Mouse (Mus musculus): Measurements from ENCODE around the gene Grin2a. TPM values are rescaled to one million over a fixed set of nuclear protein-coding genes. Genes with fewer than 3 reads are reported as not detected.
A peak's percentile ranks its signal among the peaks of the same experiment; 100 is the strongest.

Gene Grin2a
- 10 to 100 TPM; 51.3 to 52.3 TPM for total RNA-seq (2021)

- intact Hi-C loops (cut with DNase I) = loop anchor here (5.0 to 10.0 kb wide), 2 partner anchors 310 to 1113 kb away; no protein-coding TSS in a partner anchor
Observed at GRCm38 (mm10) chr16:9994951-9995813, at the start of gene Grin2a. Gene Grin2a, minus strand, starts transcription at chr16:9995560.

GRCm38 (mm10) chr16:10035582-10036215 is 40.3 kb upstream of the Grin2a start:
- intact Hi-C loops (cut with DNase I) = no loop called here
- DNase-seq = no peak

More at GRCm38 (mm10) chr16:9994951-9995813, at the start of gene Grin2a:
- peak; percentile 33 for DNase-seq

- intact Hi-C loops (cut with DNase I) = no loop called here
- no peak for DNase-seq
Observed at GRCm38 (mm10) chr16:10033416-10033979, 38.1 kb upstream of the Grin2a start.

GRCm38 (mm10) chr16:10031891-10032290 is 36.5 kb upstream of the Grin2a start:
- intact Hi-C loops (cut with DNase I) = no loop called here
- no peak for DNase-seq

- no peak for DNase-seq
- intact Hi-C loops (cut with DNase I) = no loop called here
Observed at GRCm38 (mm10) chr16:10026741-10027140, 31.4 kb upstream of the Grin2a start.

GRCm38 (mm10) chr16:10009743-10010142 is 14.4 kb upstream of the Grin2a start:
- intact Hi-C loops (cut with DNase I) = no loop called here
- no peak for DNase-seq

- peak; percentile 92 for DNase-seq
- intact Hi-C loops (cut with DNase I) = no loop called here
Observed at GRCm38 (mm10) chr16:10005606-10006005, 10.2 kb upstream of the Grin2a start.

- DNase-seq = no peak
- intact Hi-C loops (cut with DNase I) = no loop called here
Observed at GRCm38 (mm10) chr16:10004096-10004495, 8.7 kb upstream of the Grin2a start.

GRCm38 (mm10) chr16:10003001-10003400 is 7.6 kb upstream of the Grin2a start:
- DNase-seq = no peak
- intact Hi-C loops (cut with DNase I) = no loop called here

- intact Hi-C loops (cut with DNase I) = no loop called here
- no peak for DNase-seq
Observed at GRCm38 (mm10) chr16:10001601-10002000, 6.2 kb upstream of the Grin2a start.

- no peak for DNase-seq
Observed at GRCm38 (mm10) chr16:9999926-10000325, 4.6 kb upstream of the Grin2a start.

GRCm38 (mm10) chr16:9997931-9998330 is 2.6 kb upstream of the Grin2a start:
- DNase-seq = no peak
- intact Hi-C loops (cut with DNase I) = loop anchor here (10.0 kb wide), 1 partner anchor 313 kb away; no protein-coding TSS in a partner anchor

More at GRCm38 (mm10) chr16:9999926-10000325, 4.6 kb upstream of the Grin2a start:
- intact Hi-C loops (cut with DNase I) = loop anchor here (10.0 kb wide), 1 partner anchor 315 kb away; no protein-coding TSS in a partner anchor

GRCm38 (mm10) chr16:9995814-9996210 is 452 bp upstream of the Grin2a start:
- intact Hi-C loops (cut with DNase I) = loop anchor here (10.0 kb wide), 1 partner anchor 311 kb away; no protein-coding TSS in a partner anchor
- DNase-seq = no peak

GRCm38 (mm10) chr16:9994041-9994950 is 1.1 kb downstream of the Grin2a start:
- peak; percentile 20 for DNase-seq
- intact Hi-C loops (cut with DNase I) = loop anchor here (5.0 to 10.0 kb wide), 2 partner anchors 309 to 1112 kb away; no protein-coding TSS in a partner anchor

GRCm38 (mm10) chr16:9993255-9994040 is 1.9 kb downstream of the Grin2a start:
- intact Hi-C loops (cut with DNase I) = loop anchor here (2.0 to 10.0 kb wide), 3 partner anchors 309 to 1111 kb away; no protein-coding TSS in a partner anchor
- DNase-seq = peak; percentile 84

- intact Hi-C loops (cut with DNase I) = loop anchor here (2.0 to 10.0 kb wide), 3 partner anchors 308 to 1110 kb away; no protein-coding TSS in a partner anchor
- peak; percentile 23 for DNase-seq
Observed at GRCm38 (mm10) chr16:9992773-9993221, 2.6 kb downstream of the Grin2a start.

GRCm38 (mm10) chr16:9992076-9992772 is 3.1 kb downstream of the Grin2a start:
- DNase-seq = no peak
- intact Hi-C loops (cut with DNase I) = loop anchor here (2.0 to 10.0 kb wide), 3 partner anchors 307 to 1110 kb away; no protein-coding TSS in a partner anchor

- intact Hi-C loops (cut with DNase I) = no loop called here
- DNase-seq = no peak
Observed at GRCm38 (mm10) chr16:9985041-9985440, 10.3 kb downstream of the Grin2a start.
